Mouse (Mus musculus) liver, embryonic 12.5 days (tissue): Measurements from ENCODE around the gene Slc10a4. TPM values are rescaled to one million over a fixed set of nuclear protein-coding genes. Genes with fewer than 3 reads are reported as not detected.

ENCODE experiments used
- ATAC-seq: fragments of 200-750 bp; cut with Nextera tagmentation; 2 replicates; pipeline ENCODE4 v1.8.0; 2017; ENCODE audit warnings: moderate number of reproducible peaks, mild to moderate bottlenecking, moderate library complexity
- H3K27ac ChIP-seq: fragments of 300-500 bp; sonication (generic); 2 replicates; pipeline ENCODE4 v1.5.1; 2016; ENCODE audit warnings: mild to moderate bottlenecking
- H3K27me3 ChIP-seq: fragments of 300-500 bp; sonication (generic); replicated peaks from 2 replicates; pipeline ENCODE4 v1.6.1; 2016; ENCODE audit warnings: mild to moderate bottlenecking, moderate library complexity
- H3K36me3 ChIP-seq: fragments of 300-500 bp; sonication (generic); 2 replicates; pipeline ENCODE4 v1.6.1; 2016; ENCODE audit warnings: mild to moderate bottlenecking, moderate library complexity
- H3K4me1 ChIP-seq: fragments of 300-500 bp; sonication (generic); 2 replicates; pipeline ENCODE4 v1.6.1; 2016
- H3K4me2 ChIP-seq: fragments of 300-500 bp; sonication (generic); 2 replicates; pipeline ENCODE4 v1.6.1; 2016; ENCODE audit warnings: mild to moderate bottlenecking, moderate library complexity
- H3K4me3 ChIP-seq: fragments of 300-500 bp; sonication (generic); 2 replicates; pipeline ENCODE4 v1.5.1; 2016; ENCODE audit warnings: mild to moderate bottlenecking, moderate library complexity
- H3K9ac ChIP-seq: fragments of 300-500 bp; sonication (generic); 2 replicates; pipeline ENCODE4 v1.6.1; 2016; ENCODE audit warnings: mild to moderate bottlenecking, moderate library complexity
- H3K9me3 ChIP-seq: fragments of 300-500 bp; sonication (generic); replicated peaks from 2 replicates; pipeline ENCODE4 v1.6.1; 2016; ENCODE audit warnings: mild to moderate bottlenecking, moderate library complexity
- WGBS: fragments of 180-500 bp; shearing (Covaris S2); methylation state at CpG from one replicate; pipeline ENCODE4 v1.1.7; 2016; ENCODE audit not compliant: insufficient replicate concordance; 5-methylcytosine and 5-hydroxymethylcytosine counted together
- polyA plus RNA-seq: library from polyadenylated mRNA; unstranded; fragments of >200 nt; fragmentation: Nextera tagmentation; extraction: Ambion mirVana; gene quantifications from 2 replicates; pipeline ENCODE4 v1.2.1, GENCODE M21; 2016

Slc10a4 gene
- polyA plus RNA-seq, 1 experiment from 2014 or later = 0.18 TPM

DNA sequence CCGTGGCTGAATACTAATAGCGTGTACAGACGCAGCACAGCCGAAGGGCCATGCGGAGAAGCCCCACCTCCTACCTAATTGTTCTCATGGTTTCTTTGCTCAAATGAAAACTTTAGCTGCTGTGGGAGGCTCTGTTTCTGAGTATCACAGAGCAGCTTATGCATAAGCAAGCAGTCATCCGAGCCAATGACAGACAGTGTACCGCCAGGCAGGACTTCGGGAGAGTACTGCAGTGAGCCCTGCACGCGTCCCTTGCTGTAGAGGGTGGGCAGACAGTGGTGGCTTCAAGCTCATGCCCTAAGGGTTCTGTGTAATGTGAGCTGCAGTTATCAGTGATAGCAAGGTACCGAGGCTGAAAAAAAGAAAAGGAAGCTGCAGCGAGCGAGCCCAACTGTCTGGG, 22.0 kb downstream of the Slc10a4 start:
- Histone ChIP-seq H3K4me2 (no peak overlapping the region), H3K4me3 (no peak overlapping the region), H3K36me3 (peaks cover 96% of the 10 kb centered on the region), H3K9ac (no peak overlapping the region), H3K27me3 (no peaks in the 10 kb centered on the region), H3K4me1 (no peaks in the 10 kb centered on the region), H3K9me3 (no peaks in the 10 kb centered on the region), H3K27ac (no peak overlapping the region)
- no peak for ATAC-seq
- 78% methylated on average over 13 of the region's 13 CpGs for WGBS

GRCm38 (mm10) chr5:73032481-73032880, 25.8 kb downstream of the Slc10a4 start:
- no peak overlapping the region for H3K4me3 ChIP-seq
- peaks cover 90% of the 10 kb centered on the region for H3K36me3 ChIP-seq
- WGBS = 90% methylated on average over 11 of the region's 11 CpGs

GRCm38 (mm10) chr5:73044055-73044454, 37.4 kb downstream of the Slc10a4 start:
- 93% methylated on average over 2 of the region's 2 CpGs for WGBS
- no peak overlapping the region for H3K27ac ChIP-seq
- no peak overlapping the region for H3K4me2 ChIP-seq
- no peak overlapping the region for H3K4me3 ChIP-seq
- no peak for ATAC-seq
- no peaks in the 10 kb centered on the region for H3K27me3 ChIP-seq
- H3K36me3 ChIP-seq = peaks cover 74% of the 10 kb centered on the region
- no peak overlapping the region for H3K9ac ChIP-seq
- H3K4me1 ChIP-seq = no peaks in the 10 kb centered on the region
- H3K9me3 ChIP-seq = 0 out of 2 replicates have a peak, but pooled peaks cover 4% of the 10 kb centered on the region

More at GRCm38 (mm10) chr5:73032481-73032880, 25.8 kb downstream of the Slc10a4 start:
- no peaks in the 10 kb centered on the region for H3K27me3 ChIP-seq
- no peak for ATAC-seq
- H3K4me2 ChIP-seq = no peak overlapping the region
- H3K4me1 ChIP-seq = no peaks in the 10 kb centered on the region
- H3K27ac ChIP-seq = no peak overlapping the region
- H3K9me3 ChIP-seq = no peaks in the 10 kb centered on the region
- H3K9ac ChIP-seq = no peak overlapping the region

- Histone ChIP-seq H3K9ac (no peak overlapping the region), H3K27ac (no peak overlapping the region), H3K4me2 (no peak overlapping the region), H3K36me3 (peaks cover 97% of the 10 kb centered on the region), H3K9me3 (0 out of 2 replicates have a peak, but pooled peaks cover 4% of the 10 kb centered on the region), H3K4me1 (no peaks in the 10 kb centered on the region), H3K4me3 (no peak overlapping the region), H3K27me3 (no peaks in the 10 kb centered on the region)
- no peak for ATAC-seq
- 88% methylated on average over 7 of the region's 7 CpGs for WGBS
These were observed 41.1 kb downstream of the Slc10a4 start for GRCm38 (mm10) chr5:73047651-73048245.

DNA sequence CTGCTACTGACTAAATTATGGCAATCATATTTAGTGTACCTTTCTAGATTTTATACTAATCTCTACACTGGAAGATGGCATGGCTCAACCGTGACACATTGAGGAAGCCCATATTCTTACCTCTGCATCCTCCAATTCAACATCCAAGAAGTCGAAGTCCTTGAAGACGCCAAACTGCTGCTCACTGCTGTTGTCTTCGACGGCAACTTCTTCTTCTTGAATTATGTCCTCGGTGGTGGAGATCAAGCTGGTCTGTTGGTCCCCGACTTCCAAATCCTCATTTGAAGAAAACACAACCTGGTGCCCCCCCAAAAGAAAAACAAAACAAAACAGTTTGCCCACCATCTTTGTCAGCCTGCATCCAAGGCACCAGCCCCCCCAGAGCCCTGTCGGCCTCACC, 47.2 kb downstream of the Slc10a4 start:
- ATAC-seq = no peak
- Histone ChIP-seq H3K36me3 (peaks cover 98% of the 10 kb centered on the region), H3K27ac (no peak overlapping the region)

GRCm38 (mm10) chr5:73056457-73056856, 49.8 kb downstream of the Slc10a4 start:
- no peaks in the 10 kb centered on the region for H3K27me3 ChIP-seq
- H3K4me1 ChIP-seq = no peaks in the 10 kb centered on the region
- no peak overlapping the region for H3K4me2 ChIP-seq
- no peak overlapping the region for H3K4me3 ChIP-seq
- H3K9ac ChIP-seq = no peak overlapping the region
- H3K27ac ChIP-seq = no peak overlapping the region
- H3K9me3 ChIP-seq = no peaks in the 10 kb centered on the region
- no peak for ATAC-seq
- 85% methylated on average over 6 of the region's 6 CpGs for WGBS
- H3K36me3 ChIP-seq = peaks cover 91% of the 10 kb centered on the region

More for the DNA sequence above, 47.2 kb downstream of the Slc10a4 start:
- no peaks in the 10 kb centered on the region for H3K4me1 ChIP-seq
- no peaks in the 10 kb centered on the region for H3K9me3 ChIP-seq
- no peak overlapping the region for H3K4me3 ChIP-seq
- WGBS = 90% methylated on average over 8 of the region's 8 CpGs
- no peaks in the 10 kb centered on the region for H3K27me3 ChIP-seq
- H3K4me2 ChIP-seq = no peak overlapping the region
- no peak overlapping the region for H3K9ac ChIP-seq

DNA sequence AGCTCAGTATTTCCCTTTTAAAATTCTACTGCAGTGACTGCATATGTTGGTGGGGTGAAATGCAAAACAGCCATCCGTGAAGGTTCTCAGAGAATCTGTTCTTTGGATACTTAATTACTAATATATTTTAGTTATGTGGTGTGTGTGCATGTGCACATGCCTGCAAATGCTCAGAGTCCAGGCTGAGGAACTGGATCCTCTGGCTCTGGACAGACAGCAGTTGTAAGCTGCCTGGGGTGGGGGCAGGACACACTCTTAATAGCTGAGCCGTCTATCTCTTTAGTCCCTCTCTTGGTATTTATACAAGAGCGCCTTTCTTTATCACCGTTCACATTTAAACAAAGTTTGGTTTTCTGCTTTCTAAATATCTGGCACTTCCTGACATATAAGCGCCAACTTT, 50.3 kb downstream of the Slc10a4 start:
- Histone ChIP-seq H3K27me3 (no peaks in the 10 kb centered on the region), H3K4me2 (no peak overlapping the region), H3K27ac (no peak overlapping the region), H3K9me3 (no peaks in the 10 kb centered on the region), H3K36me3 (peaks cover 91% of the 10 kb centered on the region), H3K4me3 (no peak overlapping the region), H3K9ac (no peak overlapping the region), H3K4me1 (no peaks in the 10 kb centered on the region)
- ATAC-seq = no peak
- 87% methylated on average over 5 of the region's 5 CpGs for WGBS

DNA sequence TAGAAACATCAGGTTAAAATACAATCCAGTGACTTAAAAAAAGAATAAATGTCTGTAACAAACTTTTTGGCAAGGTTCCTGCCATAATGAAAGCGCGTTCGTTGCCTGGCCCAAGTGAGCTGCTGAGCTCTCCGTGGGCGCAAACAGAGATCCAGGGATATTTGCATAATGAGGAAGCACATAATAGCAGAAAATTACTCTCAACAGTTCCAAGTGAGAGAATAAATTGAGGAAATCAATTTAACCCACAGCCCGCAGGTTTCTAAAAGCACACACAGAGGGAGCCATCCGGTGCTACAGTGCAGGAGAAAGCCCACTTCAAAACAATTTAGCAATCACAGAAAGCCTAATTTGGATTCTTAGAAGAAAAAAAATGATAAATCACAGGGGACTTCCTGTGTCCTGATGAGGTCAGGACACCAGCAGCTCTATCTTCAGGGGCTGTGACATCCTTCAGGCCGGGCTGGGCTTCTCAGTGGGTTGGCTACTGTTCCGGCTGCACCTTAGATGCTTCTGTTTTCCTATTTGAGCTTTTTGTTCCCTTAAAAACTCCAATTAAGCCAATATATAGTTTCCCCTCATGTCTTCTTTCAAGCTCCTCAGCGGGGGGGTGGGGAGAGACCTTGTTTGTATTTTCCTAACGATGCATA, 54.9 kb downstream of the Slc10a4 start:
- 87% methylated on average over 11 of the region's 11 CpGs for WGBS
- Histone ChIP-seq H3K9ac (no peak overlapping the region), H3K27ac (no peak overlapping the region), H3K4me2 (no peak overlapping the region), H3K9me3 (no peaks in the 10 kb centered on the region), H3K4me1 (no peaks in the 10 kb centered on the region), H3K36me3 (peaks cover 89% of the 10 kb centered on the region), H3K4me3 (no peak overlapping the region), H3K27me3 (no peaks in the 10 kb centered on the region)
- no peak for ATAC-seq

Other genes with a start within 250 kb of the Slc10a4 start
- 5.3 and 7.3 TPM in 2 replicates for gene Tec, start 138.4 kb upstream of the Slc10a4 start, polyA plus RNA-seq
- gene Slain2, start 92.6 kb upstream of the Slc10a4 start, polyA plus RNA-seq = 13.4 and 14.1 TPM in 2 replicates
- gene Gm10135, start 32.2 kb upstream of the Slc10a4 start, polyA plus RNA-seq = not detected in 2 replicates
- 46.3 and 50.6 TPM in 2 replicates for gene Fryl, start 249.7 kb downstream of the Slc10a4 start, polyA plus RNA-seq